Mouse (Mus musculus) gastrocnemius, postnatal 25 days (tissue): ENCODE measurements at regions not wholly inside any gene's neighbourhood (a gene's known extent, or its start where the extent isn't known, plus 50 kb on each side); places are given as distances from the start of the nearest gene placed in this dataset.
A peak's percentile ranks its signal among the peaks of the same experiment; 100 is the strongest.
"Not testable (repeated sequence)": the region's sequence is repeated elsewhere in the genome, so short reads cannot be mapped to it uniquely, and the experiment has no call there.

ENCODE experiments used
- DNase-seq: peaks from one replicate; pipeline ENCODE4 v3.0.0; 2022

- DNase-seq = no peak
Measured at GRCm38 (mm10) chr15:9954941-9955340, 206.3 kb upstream of the Spef2 start.

DNA sequence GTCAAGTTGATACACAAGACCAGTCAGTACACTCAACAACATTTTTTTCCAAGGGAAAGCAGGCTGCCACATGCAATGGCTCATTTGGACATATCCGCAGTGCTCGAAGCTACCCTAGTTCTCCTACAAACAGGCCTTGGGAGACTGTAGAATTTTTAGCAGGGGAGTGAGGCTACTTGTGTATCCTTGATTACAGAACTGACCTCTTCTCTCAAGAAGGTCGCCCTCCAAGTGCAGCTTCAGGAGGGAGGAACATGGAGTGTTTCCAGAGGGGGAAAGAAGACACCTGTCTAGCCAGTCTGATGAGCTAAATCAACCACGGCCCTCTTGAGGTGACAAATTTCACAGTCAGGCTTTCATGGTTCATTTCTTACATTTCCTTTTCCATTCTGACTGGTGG is 202.0 kb upstream of the Prlr start:
- no peak for DNase-seq

DNA sequence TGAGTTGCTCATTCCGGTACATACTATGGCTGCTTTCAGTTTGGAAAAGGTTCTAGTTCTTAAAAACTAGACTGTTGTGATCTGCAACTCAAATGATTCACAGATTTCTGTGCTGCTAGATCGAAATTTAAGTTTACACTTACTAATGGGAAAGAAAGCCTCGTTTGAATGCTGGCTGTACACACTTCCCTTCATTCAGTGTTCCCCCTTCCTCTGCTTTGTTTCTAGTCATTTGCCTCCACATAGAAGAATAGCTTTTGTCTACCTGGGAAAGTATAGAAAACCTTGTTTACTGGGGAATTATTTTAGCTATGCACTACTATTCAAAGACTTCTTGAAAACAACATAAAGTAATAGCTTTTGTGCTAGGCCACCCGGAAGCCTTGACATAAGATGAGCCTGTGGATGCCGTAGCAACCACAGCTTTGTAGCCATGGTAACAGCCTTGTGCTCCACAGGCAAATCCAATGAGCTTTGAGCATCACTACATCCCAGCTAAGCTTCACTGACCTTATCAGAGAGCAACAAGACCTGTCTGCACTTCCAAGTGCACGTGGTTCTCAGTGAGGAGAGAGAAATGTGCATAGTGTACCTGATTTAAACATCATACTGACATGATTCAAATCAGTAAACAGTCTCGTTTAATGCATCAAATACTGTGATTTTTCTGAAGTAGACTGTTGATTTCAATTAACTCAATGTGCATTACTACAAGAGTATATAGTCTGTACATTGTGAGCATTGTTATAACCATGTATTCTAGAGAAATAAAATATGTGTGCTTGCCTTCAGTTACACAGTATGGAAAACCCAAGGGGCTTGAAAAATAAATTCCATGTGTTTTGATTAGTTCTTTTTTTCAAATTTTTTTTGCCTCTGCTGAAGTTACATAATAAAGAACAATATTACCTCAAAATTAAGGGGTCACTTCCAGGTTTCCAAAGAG is 165.5 kb upstream of the Prlr start:
- DNase-seq = no peak

DNA sequence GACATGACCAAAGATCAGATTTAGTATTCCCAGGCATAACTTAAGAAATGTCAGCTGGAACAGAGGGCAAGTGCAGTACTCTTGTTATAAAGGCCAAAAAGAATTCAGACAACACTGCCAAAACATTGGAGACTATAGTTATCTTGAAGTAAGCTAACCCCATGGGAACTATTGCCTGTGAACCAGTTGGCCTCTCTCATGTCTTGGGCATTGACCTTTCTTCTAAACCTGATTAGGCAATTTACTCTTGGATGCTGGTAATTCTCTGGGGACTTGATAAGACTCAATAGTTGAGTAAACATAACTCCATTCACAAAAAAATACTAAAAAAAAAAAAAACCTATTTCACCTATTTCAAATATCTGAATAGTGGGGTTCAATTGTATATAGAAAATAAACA is 159.8 kb upstream of the Prlr start:
- no peak for DNase-seq

GRCm38 (mm10) chr15:10029902-10030301 is 147.1 kb upstream of the Prlr start:
- no peak for DNase-seq

DNA sequence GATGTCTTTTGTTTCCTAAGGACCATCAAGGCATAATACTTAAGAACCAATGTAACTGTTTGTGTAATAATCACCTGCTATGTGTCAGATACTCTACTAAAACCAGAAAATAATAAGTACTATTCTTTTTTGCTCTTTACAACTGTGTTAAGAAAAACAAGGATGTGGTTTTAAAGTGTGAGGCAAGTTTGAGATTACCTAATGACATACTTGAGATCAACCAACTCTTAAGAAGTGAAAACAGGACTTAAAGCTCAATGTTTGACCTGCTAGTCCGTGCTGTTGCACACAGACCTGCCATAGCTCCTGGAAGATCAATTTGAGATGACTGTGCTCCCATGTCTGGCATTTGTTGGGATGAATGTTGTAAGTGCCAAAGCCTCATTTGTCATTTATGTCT is 141.5 kb upstream of the Prlr start:
- no peak for DNase-seq

DNA sequence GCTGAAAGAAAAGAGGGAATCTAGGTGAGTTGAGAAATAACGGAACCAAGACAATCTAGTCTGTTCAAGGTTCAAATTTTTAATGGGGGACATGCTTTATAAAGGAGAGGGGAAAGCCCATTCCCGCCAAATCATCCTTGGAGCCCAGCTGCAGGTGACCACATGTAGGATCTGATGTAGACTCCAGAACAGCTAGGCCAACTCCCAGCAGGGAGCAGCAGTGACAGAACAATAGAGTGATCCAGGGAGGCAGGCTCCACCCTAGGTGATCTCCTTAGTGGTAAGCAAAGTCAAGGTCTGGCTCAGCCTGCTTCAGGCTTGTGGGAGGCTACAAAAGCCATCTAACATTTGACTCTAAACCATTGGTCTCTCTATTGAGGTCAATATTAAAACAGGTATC is 140.5 kb upstream of the Prlr start:
- DNase-seq = not testable (repeated sequence)

DNA sequence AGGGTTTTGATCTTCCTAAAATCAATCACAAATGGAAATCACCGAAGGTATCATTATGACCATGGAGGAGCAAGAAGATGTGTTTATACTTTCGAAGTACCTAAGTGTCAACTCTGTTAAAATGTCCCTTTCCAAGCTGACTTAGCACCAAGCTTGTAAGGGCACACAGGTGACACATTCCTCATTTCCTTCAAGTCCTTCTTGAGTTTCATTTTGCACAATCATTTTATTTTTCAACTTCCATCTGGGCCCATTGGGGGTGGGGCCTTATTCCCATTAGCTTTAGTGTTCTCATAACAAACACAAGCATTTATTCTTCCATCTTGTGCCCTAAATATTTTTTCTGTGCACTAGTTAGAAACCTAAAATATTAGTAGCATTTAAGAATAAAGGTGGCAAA is 103.5 kb upstream of the Prlr start:
- DNase-seq = no peak

DNA sequence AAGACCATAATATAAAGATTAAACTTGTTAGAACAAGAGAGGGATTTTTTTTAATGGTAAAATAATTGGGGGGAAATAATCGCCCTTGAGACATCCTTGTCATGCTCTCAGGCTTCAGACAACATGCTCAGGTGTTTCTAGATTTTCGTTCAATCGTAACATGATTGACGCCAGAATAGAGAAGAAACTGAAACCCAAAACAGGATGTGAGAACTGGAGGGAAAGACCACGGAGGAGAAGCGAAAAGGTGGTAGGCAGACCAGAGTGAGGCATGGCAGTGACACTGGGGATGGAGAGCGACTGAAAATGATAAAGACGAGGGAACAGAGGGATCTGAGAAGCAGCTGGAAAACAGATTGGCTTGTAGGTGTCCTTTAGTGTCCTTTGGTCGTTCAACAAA is 102.1 kb upstream of the Prlr start:
- no peak for DNase-seq

DNA sequence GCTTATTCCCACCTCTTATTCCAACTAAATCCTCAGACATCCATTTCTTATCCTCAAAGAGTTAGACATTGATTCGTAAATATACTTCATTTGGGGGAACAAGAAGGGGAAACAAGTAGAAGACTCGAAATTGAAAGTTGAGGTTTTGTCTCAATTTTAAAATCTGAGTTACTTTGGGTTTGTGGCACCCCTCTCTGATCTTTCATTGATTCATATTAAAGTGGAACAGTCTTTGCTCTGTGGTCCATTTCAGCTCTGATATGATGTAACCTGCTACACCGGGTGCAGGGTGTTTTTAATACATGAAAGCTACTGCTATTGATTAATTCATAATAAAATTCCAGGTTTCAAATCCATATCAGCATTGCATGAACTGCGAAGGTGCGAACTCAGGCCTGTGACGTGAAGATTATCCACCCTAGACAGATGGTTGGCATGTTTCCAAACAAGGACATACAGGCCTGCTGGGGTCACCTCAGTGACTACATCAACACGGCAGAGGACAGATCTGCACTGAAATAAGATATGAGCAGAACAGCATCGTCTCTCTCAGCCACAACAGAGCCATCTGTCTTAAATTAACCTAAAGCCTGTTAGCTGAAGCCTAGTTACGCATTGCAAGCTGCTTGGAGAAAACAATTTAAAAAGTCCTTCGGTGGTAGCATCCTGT is 101.5 kb upstream of the Prlr start:
- DNase-seq = no peak

GRCm38 (mm10) chr15:10076061-10076400 is 101.0 kb upstream of the Prlr start:
- no peak for DNase-seq

DNA sequence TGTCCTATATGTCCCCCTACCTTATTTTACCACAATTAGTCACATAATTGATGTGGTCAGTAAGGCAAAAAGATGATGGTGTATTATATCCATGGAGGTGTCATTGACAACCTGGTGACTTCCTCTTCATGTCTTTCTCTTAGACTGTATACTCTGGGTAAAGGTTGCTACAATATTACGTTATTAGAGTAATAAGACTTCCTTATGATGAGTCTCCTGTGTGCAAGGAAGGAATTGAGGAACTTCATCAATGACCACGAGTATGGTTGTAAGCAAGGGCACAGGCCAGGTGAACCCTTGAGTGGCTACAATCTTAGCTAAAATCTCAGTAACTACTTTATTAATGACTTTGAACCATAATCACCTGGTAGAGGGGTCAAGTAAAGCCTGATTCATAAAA is 98.6 kb upstream of the Prlr start:
- no peak for DNase-seq

DNA sequence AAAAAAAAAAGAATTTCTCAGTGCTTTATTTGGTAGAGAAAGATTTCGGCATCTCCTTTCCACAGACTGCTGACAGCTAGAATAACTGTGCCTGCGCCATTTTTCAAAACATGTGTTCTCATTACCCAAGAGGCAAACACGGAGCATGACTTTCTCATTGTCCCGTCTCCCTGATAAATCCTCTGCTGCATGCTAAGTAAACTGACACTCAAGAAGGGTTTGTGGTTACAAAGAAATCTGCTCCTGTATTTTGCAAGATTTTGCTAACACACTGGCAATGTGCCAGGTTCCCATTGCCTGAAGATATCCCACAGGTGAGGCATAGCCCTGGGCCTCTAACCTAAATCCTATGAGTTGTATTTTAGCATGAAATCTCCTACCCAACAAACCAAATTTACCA is 97.5 kb upstream of the Prlr start:
- DNase-seq = no peak

GRCm38 (mm10) chr15:10088691-10089090 is 88.3 kb upstream of the Prlr start:
- DNase-seq = peak; percentile 33

- no peak for DNase-seq
Measured at GRCm38 (mm10) chr15:10090384-10091092, 86.5 kb upstream of the Prlr start.

DNA sequence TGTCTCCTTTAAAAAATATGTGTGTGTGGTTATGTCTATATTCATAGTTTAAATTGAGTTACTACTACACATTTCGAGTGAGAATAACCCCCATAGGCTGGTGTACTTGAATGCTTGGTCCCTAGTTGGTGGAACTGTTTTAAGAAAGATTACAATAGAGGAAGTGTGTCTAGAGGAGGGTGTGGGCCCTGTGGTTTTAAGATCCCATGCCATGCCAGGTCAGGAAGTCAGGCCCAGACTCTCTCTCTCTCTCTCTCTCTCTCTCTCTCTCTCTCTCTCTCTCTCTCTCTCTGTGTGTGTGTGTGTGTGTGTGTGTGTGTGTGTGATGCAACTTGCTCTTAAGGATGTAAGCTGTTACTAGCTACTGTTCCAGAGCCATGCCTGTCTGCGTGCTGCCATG is 73.7 kb upstream of the Prlr start:
- no peak for DNase-seq

- not testable (repeated sequence) for DNase-seq
Measured at GRCm38 (mm10) chr15:10105211-10105976, 71.6 kb upstream of the Prlr start.

DNA sequence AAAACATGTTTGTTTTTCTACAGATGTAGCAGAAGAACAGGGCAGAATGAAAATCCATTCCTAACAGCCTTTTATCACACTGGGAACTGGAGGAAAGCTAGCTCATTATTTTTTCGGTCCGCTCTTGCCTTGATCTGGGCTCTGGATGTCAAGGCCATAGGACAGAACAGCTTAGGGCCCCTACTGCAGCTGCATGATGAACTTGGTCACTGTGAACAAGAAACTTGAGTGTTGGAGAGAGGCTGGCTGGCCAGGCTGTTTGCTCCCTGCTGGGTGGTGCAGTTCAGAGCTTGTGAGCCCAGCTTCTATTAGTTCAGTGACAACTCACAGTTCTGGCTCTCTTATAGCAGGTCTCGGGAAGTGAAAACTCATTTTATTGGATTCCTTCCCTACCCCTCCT is 70.2 kb upstream of the Prlr start:
- no peak for DNase-seq
